Mouse (Mus musculus) limb, embryonic 10.5 days (tissue): ENCODE data around the gene Zfp219. TPM values are rescaled to one million over a fixed set of nuclear protein-coding genes. Genes with fewer than 3 reads are reported as not detected.

Experiments
- DNase-seq: peaks from one replicate; pipeline ENCODE4 v3.0.0-alpha.2; 2017; ENCODE audit warnings: low spot score
- H3K27ac ChIP-seq: fragments of 300-500 bp; sonication (generic); 2 replicates; pipeline ENCODE4 v1.5.1; 2016; ENCODE audit warnings: mild to moderate bottlenecking
- H3K27me3 ChIP-seq: fragments of 300-500 bp; sonication (generic); 2 replicates; pipeline ENCODE4 v1.6.1; 2016; ENCODE audit warnings: low read depth, mild to moderate bottlenecking; ENCODE audit not compliant: poor library complexity, severe bottlenecking
- H3K36me3 ChIP-seq: fragments of 300-500 bp; sonication (generic); 2 replicates; pipeline ENCODE4 v1.6.1; 2016; ENCODE audit warnings: mild to moderate bottlenecking, moderate library complexity
- H3K4me1 ChIP-seq: fragments of 300-500 bp; sonication (generic); 2 replicates; pipeline ENCODE4 v1.6.1; 2016
- H3K4me3 ChIP-seq: fragments of 300-500 bp; sonication (generic); 2 replicates; pipeline ENCODE4 v1.5.1; 2016; ENCODE audit warnings: mild to moderate bottlenecking, moderate library complexity
- H3K9me3 ChIP-seq: fragments of 300-500 bp; sonication (generic); replicated peaks from 2 replicates; pipeline ENCODE4 v1.6.1; 2016; ENCODE audit warnings: mild to moderate bottlenecking
- WGBS: fragments of 180-500 bp; shearing (Covaris S2); methylation state at CpG from one replicate; pipeline ENCODE4 v1.1.7; 2016; 5-methylcytosine and 5-hydroxymethylcytosine counted together
- polyA plus RNA-seq: library from polyadenylated mRNA; unstranded; fragments of >200 nt; fragmentation: Nextera tagmentation; extraction: Ambion mirVana; gene quantifications from 2 replicates; pipeline ENCODE4 v1.2.1, GENCODE M21; 2016

The Zfp219 gene
- polyA plus RNA-seq, 1 experiment from 2014 or later = 51.1 TPM

- Histone ChIP-seq H3K9me3 (no peaks in the 10 kb centered on the region), H3K4me1 (peaks cover 38% of the 10 kb centered on the region), H3K27me3 (no peaks in the 10 kb centered on the region), H3K27ac (no peak overlapping the region), H3K4me3 (no peak overlapping the region), H3K36me3 (peaks cover 77% of the 10 kb centered on the region)
- DNase-seq = no peak
- WGBS = 82% methylated on average over 8 of the region's 8 CpGs
Measured at GRCm38 (mm10) chr14:52006241-52006640, 14.3 kb downstream of the Zfp219 start.

GRCm38 (mm10) chr14:52005616-52006015, 14.9 kb downstream of the Zfp219 start:
- Histone ChIP-seq H3K4me3 (no peak overlapping the region), H3K4me1 (peaks cover 32% of the 10 kb centered on the region), H3K9me3 (no peaks in the 10 kb centered on the region), H3K27ac (no peak overlapping the region), H3K27me3 (no peaks in the 10 kb centered on the region), H3K36me3 (peaks cover 84% of the 10 kb centered on the region)
- whole genome bisulfite sequencing = 90% methylated on average over 6 of the region's 6 CpGs
- DNase-seq = no peak

GRCm38 (mm10) chr14:52005141-52005540, 15.4 kb downstream of the Zfp219 start:
- no peak for DNase-seq
- Histone ChIP-seq H3K36me3 (peaks cover 88% of the 10 kb centered on the region), H3K4me3 (no peak overlapping the region), H3K27me3 (no peaks in the 10 kb centered on the region), H3K27ac (no peak overlapping the region), H3K4me1 (peaks cover 27% of the 10 kb centered on the region), H3K9me3 (no peaks in the 10 kb centered on the region)
- 87% methylated on average over 7 of the region's 7 CpGs for WGBS

GRCm38 (mm10) chr14:52003981-52004495, 16.5 kb downstream of the Zfp219 start:
- 58% methylated on average over 16 of the region's 16 CpGs for WGBS
- Histone ChIP-seq H3K27me3 (no peaks in the 10 kb centered on the region), H3K9me3 (no peaks in the 10 kb centered on the region), H3K27ac (0 out of 2 replicates have a peak overlapping the region, but pooled peaks have one; percentile 25), H3K4me3 (no peak overlapping the region), H3K4me1 (peaks cover 16% of the 10 kb centered on the region), H3K36me3 (peaks cover 94% of the 10 kb centered on the region)
- DNase-seq = no peak

GRCm38 (mm10) chr14:51997483-51997882, 23.1 kb downstream of the Zfp219 start:
- no peak overlapping the region for H3K4me3 ChIP-seq
- H3K27me3 ChIP-seq = no peaks in the 10 kb centered on the region
- DNase-seq = no peak
- 91% methylated on average over 14 of the region's 14 CpGs for WGBS
- no peak overlapping the region for H3K27ac ChIP-seq
- H3K4me1 ChIP-seq = no peaks in the 10 kb centered on the region
- no peaks in the 10 kb centered on the region for H3K9me3 ChIP-seq
- peaks cover 97% of the 10 kb centered on the region for H3K36me3 ChIP-seq

GRCm38 (mm10) chr14:51996866-51997265, 23.7 kb downstream of the Zfp219 start:
- WGBS = 80% methylated on average over 17 of the region's 17 CpGs
- no peaks in the 10 kb centered on the region for H3K27me3 ChIP-seq
- H3K36me3 ChIP-seq = peaks cover 97% of the 10 kb centered on the region
- DNase-seq = no peak
- H3K27ac ChIP-seq = no peak overlapping the region
- H3K4me1 ChIP-seq = no peaks in the 10 kb centered on the region
- no peak overlapping the region for H3K4me3 ChIP-seq
- H3K9me3 ChIP-seq = no peaks in the 10 kb centered on the region

- Histone ChIP-seq H3K9me3 (no peaks in the 10 kb centered on the region), H3K4me3 (no peak overlapping the region), H3K4me1 (no peaks in the 10 kb centered on the region), H3K27me3 (no peaks in the 10 kb centered on the region), H3K27ac (no peak overlapping the region), H3K36me3 (peaks cover 98% of the 10 kb centered on the region)
- no peak for DNase-seq
- WGBS = 91% methylated on average over 13 of the region's 13 CpGs
Measured at GRCm38 (mm10) chr14:51996231-51996841, 24.2 kb downstream of the Zfp219 start.

GRCm38 (mm10) chr14:51995219-51995871, 25.2 kb downstream of the Zfp219 start:
- no peak overlapping the region for H3K4me3 ChIP-seq
- no peak for DNase-seq
- WGBS = 80% methylated on average over 12 of the region's 12 CpGs
- peaks cover 98% of the 10 kb centered on the region for H3K36me3 ChIP-seq
- H3K4me1 ChIP-seq = no peaks in the 10 kb centered on the region
- H3K27ac ChIP-seq = no peak overlapping the region
- no peaks in the 10 kb centered on the region for H3K27me3 ChIP-seq
- no peaks in the 10 kb centered on the region for H3K9me3 ChIP-seq

GRCm38 (mm10) chr14:51994453-51994852, 26.1 kb downstream of the Zfp219 start:
- Histone ChIP-seq H3K27me3 (no peaks in the 10 kb centered on the region), H3K4me3 (no peak overlapping the region), H3K36me3 (peaks cover 98% of the 10 kb centered on the region), H3K27ac (no peak overlapping the region), H3K9me3 (no peaks in the 10 kb centered on the region), H3K4me1 (0 out of 2 replicates have a peak, but pooled peaks cover 3% of the 10 kb centered on the region)
- 89% methylated on average over 4 of the region's 4 CpGs for WGBS
- no peak for DNase-seq

GRCm38 (mm10) chr14:51989461-51989970, 31.0 kb downstream of the Zfp219 start:
- WGBS = 77% methylated on average over 12 of the region's 12 CpGs

GRCm38 (mm10) chr14:51988731-51989130, 31.8 kb downstream of the Zfp219 start:
- no peak for DNase-seq
- peaks cover 70% of the 10 kb centered on the region for H3K36me3 ChIP-seq
- 0 out of 2 replicates have a peak, but pooled peaks cover 4% of the 10 kb centered on the region for H3K27me3 ChIP-seq
- no peaks in the 10 kb centered on the region for H3K9me3 ChIP-seq
- H3K4me1 ChIP-seq = peaks cover 40% of the 10 kb centered on the region
- H3K27ac ChIP-seq = 0 out of 2 replicates have a peak overlapping the region, but pooled peaks have one; percentile 4
- WGBS = 78% methylated on average over 12 of the region's 12 CpGs
- no peak overlapping the region for H3K4me3 ChIP-seq

More at GRCm38 (mm10) chr14:51989461-51989970, 31.0 kb downstream of the Zfp219 start:
- H3K9me3 ChIP-seq = no peaks in the 10 kb centered on the region
- no peak for DNase-seq
- peaks cover 33% of the 10 kb centered on the region for H3K4me1 ChIP-seq
- H3K36me3 ChIP-seq = peaks cover 78% of the 10 kb centered on the region
- no peak overlapping the region for H3K4me3 ChIP-seq
- H3K27me3 ChIP-seq = 0 out of 2 replicates have a peak, but pooled peaks cover 4% of the 10 kb centered on the region
- 0 out of 2 replicates have a peak overlapping the region, but pooled peaks have one; percentile 38 for H3K27ac ChIP-seq

- DNase-seq = no peak
- H3K27ac ChIP-seq = 0 out of 2 replicates have a peak overlapping the region, but pooled peaks have one; percentile 98
- 0 out of 2 replicates have a peak, but pooled peaks cover 4% of the 10 kb centered on the region for H3K27me3 ChIP-seq
- WGBS = 96% methylated on average over 6 of the region's 6 CpGs
- peaks cover 56% of the 10 kb centered on the region for H3K36me3 ChIP-seq
- no peaks in the 10 kb centered on the region for H3K9me3 ChIP-seq
- peak overlapping the region; percentile 78; the same call in 1 of the 2 replicates for H3K4me3 ChIP-seq
- H3K4me1 ChIP-seq = peaks cover 46% of the 10 kb centered on the region
Measured at GRCm38 (mm10) chr14:51987177-51987576, 33.4 kb downstream of the Zfp219 start.

GRCm38 (mm10) chr14:51986153-51986505, 34.4 kb downstream of the Zfp219 start:
- Histone ChIP-seq H3K36me3 (peaks cover 46% of the 10 kb centered on the region), H3K4me1 (peaks cover 46% of the 10 kb centered on the region), H3K27ac (peak overlapping the region; percentile 98), H3K9me3 (no peaks in the 10 kb centered on the region), H3K4me3 (peak overlapping the region; percentile 78), H3K27me3 (0 out of 2 replicates have a peak, but pooled peaks cover 4% of the 10 kb centered on the region)
- WGBS = 6% methylated on average over 7 of the region's 7 CpGs
- no peak for DNase-seq
